Mouse (Mus musculus): ENCODE data around the gene 5730596B20Rik.
A peak's percentile ranks its signal among the peaks of the same experiment; 100 is the strongest.

The 5730596B20Rik gene

GRCm38 (mm10) chr6:52162611-52163365, 14.5 kb upstream of the 5730596B20Rik start:
- no peak for DNase-seq (ENCODE audit: low read depth, low spot score)

GRCm38 (mm10) chr6:52163366-52164031, 13.8 kb upstream of the 5730596B20Rik start:
- no peak for DNase-seq (ENCODE audit: low read depth, low spot score)

GRCm38 (mm10) chr6:52164051-52164625, 13.2 kb upstream of the 5730596B20Rik start:
- DNase-seq (ENCODE audit: low read depth, low spot score) = no peak

GRCm38 (mm10) chr6:52164626-52165440, 12.5 kb upstream of the 5730596B20Rik start, which contains the start of gene Hoxa2:
Gene Hoxa2, minus strand, starts transcription at chr6:52164831.
- no peak for DNase-seq (ENCODE audit: low read depth, low spot score)

- DNase-seq (ENCODE audit: low read depth, low spot score) = no peak
Observed at GRCm38 (mm10) chr6:52165441-52166370, 11.6 kb upstream of the 5730596B20Rik start.

- no peak for DNase-seq (ENCODE audit: low read depth, low spot score)
Observed at GRCm38 (mm10) chr6:52166431-52167077, 10.7 kb upstream of the 5730596B20Rik start.

GRCm38 (mm10) chr6:52167176-52167575, 10.1 kb upstream of the 5730596B20Rik start:
- DNase-seq (ENCODE audit: low read depth, low spot score) = no peak

GRCm38 (mm10) chr6:52167736-52168161, 9.5 kb upstream of the 5730596B20Rik start:
- no peak for DNase-seq (ENCODE audit: low read depth, low spot score)

GRCm38 (mm10) chr6:52168191-52169055, 8.9 kb upstream of the 5730596B20Rik start:
- DNase-seq (ENCODE audit: low read depth, low spot score) = no peak

- DNase-seq (ENCODE audit: low read depth, low spot score) = no peak
Observed at GRCm38 (mm10) chr6:52169499-52170165, 7.7 kb upstream of the 5730596B20Rik start.

- DNase-seq (ENCODE audit: low read depth, low spot score) = no peak
Observed at GRCm38 (mm10) chr6:52170166-52170897, 7.0 kb upstream of the 5730596B20Rik start.

GRCm38 (mm10) chr6:52170898-52171223, 6.4 kb upstream of the 5730596B20Rik start:
- no peak for DNase-seq (ENCODE audit: low read depth, low spot score)

- no peak for DNase-seq (ENCODE audit: low read depth, low spot score)
Observed at GRCm38 (mm10) chr6:52171331-52171730, 6.0 kb upstream of the 5730596B20Rik start.

GRCm38 (mm10) chr6:52171938-52172337, 5.4 kb upstream of the 5730596B20Rik start:
- no peak for DNase-seq (ENCODE audit: low read depth, low spot score)

GRCm38 (mm10) chr6:52172501-52172900, 4.8 kb upstream of the 5730596B20Rik start:
- peak; percentile 80 for DNase-seq (ENCODE audit: low read depth, low spot score)

- DNase-seq (ENCODE audit: low read depth, low spot score) = no peak
Observed at GRCm38 (mm10) chr6:52173648-52174047, 3.6 kb upstream of the 5730596B20Rik start.

GRCm38 (mm10) chr6:52174968-52175751, 2.1 kb upstream of the 5730596B20Rik start:
- no peak for DNase-seq (ENCODE audit: low read depth, low spot score)
